Mouse (Mus musculus): Measurements from ENCODE around the gene 1700020A23Rik.

Gene 1700020A23Rik

DNA sequence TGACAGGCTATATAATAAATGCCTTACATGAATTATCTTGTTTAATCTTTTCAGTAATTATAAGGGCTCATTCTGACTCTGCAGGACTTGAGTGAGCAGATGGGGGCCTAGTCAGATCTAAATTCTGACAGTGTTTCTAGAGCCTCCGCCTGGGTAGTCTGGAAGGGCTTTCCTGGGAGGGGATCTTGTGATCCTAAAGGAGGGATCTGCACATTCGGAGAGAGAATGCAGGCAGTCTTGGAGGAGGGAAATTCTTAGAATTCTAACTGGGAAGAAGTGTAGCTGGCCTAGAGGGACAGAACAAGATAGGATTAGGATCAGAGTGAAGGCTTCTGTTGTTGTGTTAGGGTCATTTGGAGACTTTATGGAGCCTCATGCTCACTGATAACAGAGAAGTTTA is 47.2 kb downstream of the 1700020A23Rik start:
- no peak for DNase-seq

DNA sequence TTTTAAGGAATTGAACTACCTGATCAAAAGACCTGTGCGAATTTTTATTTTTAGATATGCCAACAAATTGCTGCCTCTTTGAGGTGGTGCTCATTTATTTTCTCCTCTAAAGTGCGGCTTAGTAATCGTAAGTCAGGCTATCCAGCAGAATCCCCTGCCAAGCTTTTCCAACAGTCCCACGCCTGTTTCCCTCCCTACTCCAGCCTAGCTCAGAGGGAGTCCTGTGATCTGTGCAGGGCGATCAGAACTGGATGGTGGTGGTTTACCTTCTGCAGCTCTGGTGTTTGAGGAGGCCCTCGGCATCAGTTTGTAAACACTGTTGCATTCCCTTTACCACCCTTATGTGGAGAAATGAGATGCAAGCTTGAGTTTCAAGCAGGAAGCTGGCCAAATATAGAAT is 48.4 kb downstream of the 1700020A23Rik start:
- no peak for DNase-seq

- DNase-seq = no peak
Observed at GRCm38 (mm10) chr2:130454748-130455370, 49.8 kb downstream of the 1700020A23Rik start.
